Mouse (Mus musculus) layer of hippocampus, postnatal 14 days (tissue): ENCODE measurements at regions not wholly inside any gene's neighbourhood (a gene's known extent, or its start where the extent isn't known, plus 50 kb on each side); places are given as distances from the start of the nearest gene placed in this dataset.

Source experiments
- DNase-seq, 2 experiments: peaks; one replicate each; pipeline ENCODE4 v3.0.0; 2021 to 2022; ENCODE audit warnings: low spot score in 2 of 2, mixed read lengths in 1 of 2

- no peak for DNase-seq
Observed at GRCm38 (mm10) chr1:189991089-189991488, 68.9 kb upstream of the Smyd2 start.

- no peak for DNase-seq
Observed at GRCm38 (mm10) chr1:189990046-189990622, 68.0 kb upstream of the Smyd2 start.

- peak in 1 of 2 experiments; percentile 19 for DNase-seq
Observed at GRCm38 (mm10) chr1:189989376-189989775, 67.2 kb upstream of the Smyd2 start.

- DNase-seq = no peak
Observed at GRCm38 (mm10) chr1:189988864-189989263, 66.7 kb upstream of the Smyd2 start.

- no peak for DNase-seq
Observed at GRCm38 (mm10) chr1:189985516-189986205, 63.5 kb upstream of the Smyd2 start.

- no peak for DNase-seq
Observed at GRCm38 (mm10) chr1:189978244-189978643, 56.1 kb upstream of the Smyd2 start.

- no peak for DNase-seq
Observed at GRCm38 (mm10) chr1:189975660-189976059, 53.5 kb upstream of the Smyd2 start.

GRCm38 (mm10) chr1:189972790-189973406, 50.7 kb upstream of the Smyd2 start:
- DNase-seq = peak; percentile 79 to 83
